Mouse (Mus musculus): Measurements from ENCODE around the gene Tmbim7. TPM values are rescaled to one million over a fixed set of nuclear protein-coding genes. Genes with fewer than 3 reads are reported as not detected.
A peak's percentile ranks its signal among the peaks of the same experiment; 100 is the strongest.
"Not testable (repeated sequence)": the region's sequence is repeated elsewhere in the genome, so short reads cannot be mapped to it uniquely, and the experiment has no call there.

Gene Tmbim7
- polyA plus RNA-seq, 1 experiment from 2014 or later, result not detected

DNA sequence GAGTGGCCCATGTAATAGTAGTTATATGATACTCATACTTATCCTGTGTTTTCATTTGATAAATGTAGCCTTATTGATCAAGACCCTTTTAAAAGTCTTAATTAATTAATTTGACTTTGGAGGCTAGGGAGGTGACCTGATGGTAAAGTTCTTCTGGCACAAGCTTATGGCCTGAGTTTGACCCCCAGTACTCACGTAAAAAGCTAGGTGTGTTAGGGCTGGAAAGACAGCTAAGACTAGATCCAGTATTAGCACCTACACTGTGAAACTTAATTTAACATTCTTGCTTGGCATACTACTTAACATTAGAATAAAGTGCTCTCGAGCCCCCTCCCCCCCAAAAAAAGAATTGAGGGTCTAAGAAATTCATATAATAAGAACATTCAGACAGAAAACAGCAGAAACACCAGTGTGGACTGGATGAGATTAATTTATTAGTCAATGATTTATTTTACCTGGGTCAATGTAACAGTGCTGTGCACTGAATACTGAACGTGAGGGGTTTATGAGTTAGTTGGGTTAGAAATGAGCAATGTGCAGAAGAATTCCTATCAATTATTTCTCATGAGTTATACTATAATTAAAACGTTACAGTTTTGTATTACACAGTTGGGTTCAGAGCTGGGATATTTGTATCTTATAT is 2.7 kb upstream of the Tmbim7 start:
- no peak overlapping the region for H3K9ac ChIP-seq (replicated peaks; ENCODE audit: low read length)

DNA sequence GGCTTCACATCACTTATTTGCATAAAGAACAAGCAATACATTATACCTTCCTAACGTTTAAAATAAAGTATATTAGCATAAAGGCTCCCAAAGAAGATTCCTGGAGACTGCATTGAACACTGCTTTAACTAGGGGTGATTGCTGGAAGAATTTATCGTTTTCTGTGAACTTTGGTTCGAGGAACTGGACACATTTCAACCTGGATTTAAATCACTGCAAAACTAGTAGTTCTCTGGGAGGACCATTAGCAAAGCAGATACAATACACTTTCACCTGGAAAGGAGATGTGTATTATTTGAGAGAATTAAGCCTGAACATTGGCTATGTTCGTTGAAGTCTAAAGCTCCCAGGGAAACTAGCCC is 2.2 kb upstream of the Tmbim7 start:
- no peaks in the 10 kb centered on the region for H3K27me3 ChIP-seq (ENCODE audit: control insufficient read depth, insufficient read depth, low read length)
- no peaks in the 10 kb centered on the region for H3K9me3 ChIP-seq (replicated peaks; ENCODE audit: control insufficient read depth, low read length)
- no peaks in the 10 kb centered on the region for H3K4me1 ChIP-seq (ENCODE audit: control insufficient read depth, insufficient read depth, low read length)
- no peak overlapping the region for H3K27ac ChIP-seq (replicated peaks; ENCODE audit: low read depth, low read length)
- H3K9ac ChIP-seq (replicated peaks; ENCODE audit: low read length), result no peak overlapping the region
- 72% methylated on average over 4 of the region's 4 CpGs for WGBS
- H3K4me3 ChIP-seq (ENCODE audit: low read depth, low read length), result no peak overlapping the region
- DNase-seq (ENCODE audit: low spot score) (no peak), ATAC-seq (replicated peaks; ENCODE audit: insufficient number of reproducible peaks, low FRiP score, low TSS enrichment, low read depth) (no peak)
- H3K36me3 ChIP-seq (replicated peaks; ENCODE audit: control insufficient read depth, insufficient read depth, low read depth, low read length), result no peaks in the 10 kb centered on the region
- H3K4me2 ChIP-seq (ENCODE audit: low read depth, low read length), result no peak overlapping the region

More for the DNA sequence above, 2.7 kb upstream of the Tmbim7 start:
- H3K27me3 ChIP-seq (ENCODE audit: control insufficient read depth, insufficient read depth, low read length), result no peaks in the 10 kb centered on the region
- H3K4me2 ChIP-seq (ENCODE audit: low read depth, low read length), result peak overlapping the region; percentile 43; the same call in 1 of the 2 replicates
- no peaks in the 10 kb centered on the region for H3K9me3 ChIP-seq (replicated peaks; ENCODE audit: control insufficient read depth, low read length)
- H3K36me3 ChIP-seq (replicated peaks; ENCODE audit: control insufficient read depth, insufficient read depth, low read depth, low read length), result peaks cover 1% of the 10 kb centered on the region; the same call in 1 of the 2 replicates
- H3K4me1 ChIP-seq (ENCODE audit: control insufficient read depth, insufficient read depth, low read length), result no peaks in the 10 kb centered on the region
- WGBS, result 58% methylated on average over 4 of the region's 4 CpGs
- DNase-seq (ENCODE audit: low spot score) (no peak), ATAC-seq (replicated peaks; ENCODE audit: insufficient number of reproducible peaks, low FRiP score, low TSS enrichment, low read depth) (no peak)
- no peak overlapping the region for H3K4me3 ChIP-seq (ENCODE audit: low read depth, low read length)
- H3K27ac ChIP-seq (replicated peaks; ENCODE audit: low read depth, low read length), result no peak overlapping the region

DNA sequence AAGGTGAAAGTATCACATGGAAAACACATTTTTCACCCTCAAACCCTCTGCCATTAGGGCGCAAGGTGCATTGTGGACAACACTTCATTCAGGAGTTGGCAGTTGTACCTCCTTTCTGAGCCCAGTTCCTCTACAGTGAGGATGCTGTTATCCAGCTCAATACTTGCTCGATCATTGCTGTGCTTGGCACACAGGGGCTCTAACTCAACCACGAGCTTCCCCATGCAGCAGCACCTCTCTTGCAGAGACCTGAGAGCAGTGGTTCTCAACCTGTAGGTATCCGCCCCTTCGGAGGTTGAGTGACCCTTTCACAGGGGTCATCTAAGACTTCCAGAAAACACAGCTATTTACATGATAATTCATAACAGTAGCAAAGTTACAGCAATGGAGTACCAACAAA is 640 bp downstream of the Tmbim7 start:
- DNase-seq (ENCODE audit: low spot score) (no peak), ATAC-seq (replicated peaks; ENCODE audit: insufficient number of reproducible peaks, low FRiP score, low TSS enrichment, low read depth) (no peak)
- no peaks in the 10 kb centered on the region for H3K9me3 ChIP-seq (replicated peaks; ENCODE audit: control insufficient read depth, low read length)
- no peak overlapping the region for H3K4me3 ChIP-seq (ENCODE audit: low read depth, low read length)
- H3K9ac ChIP-seq (replicated peaks; ENCODE audit: low read length), result no peak overlapping the region
- no peaks in the 10 kb centered on the region for H3K36me3 ChIP-seq (replicated peaks; ENCODE audit: control insufficient read depth, insufficient read depth, low read depth, low read length)
- no peak overlapping the region for H3K27ac ChIP-seq (replicated peaks; ENCODE audit: low read depth, low read length)
- H3K4me1 ChIP-seq (ENCODE audit: control insufficient read depth, insufficient read depth, low read length), result no peaks in the 10 kb centered on the region
- H3K27me3 ChIP-seq (ENCODE audit: control insufficient read depth, insufficient read depth, low read length), result no peaks in the 10 kb centered on the region
- 94% methylated on average over 5 of the region's 5 CpGs for WGBS
- no peak overlapping the region for H3K4me2 ChIP-seq (ENCODE audit: low read depth, low read length)

DNA sequence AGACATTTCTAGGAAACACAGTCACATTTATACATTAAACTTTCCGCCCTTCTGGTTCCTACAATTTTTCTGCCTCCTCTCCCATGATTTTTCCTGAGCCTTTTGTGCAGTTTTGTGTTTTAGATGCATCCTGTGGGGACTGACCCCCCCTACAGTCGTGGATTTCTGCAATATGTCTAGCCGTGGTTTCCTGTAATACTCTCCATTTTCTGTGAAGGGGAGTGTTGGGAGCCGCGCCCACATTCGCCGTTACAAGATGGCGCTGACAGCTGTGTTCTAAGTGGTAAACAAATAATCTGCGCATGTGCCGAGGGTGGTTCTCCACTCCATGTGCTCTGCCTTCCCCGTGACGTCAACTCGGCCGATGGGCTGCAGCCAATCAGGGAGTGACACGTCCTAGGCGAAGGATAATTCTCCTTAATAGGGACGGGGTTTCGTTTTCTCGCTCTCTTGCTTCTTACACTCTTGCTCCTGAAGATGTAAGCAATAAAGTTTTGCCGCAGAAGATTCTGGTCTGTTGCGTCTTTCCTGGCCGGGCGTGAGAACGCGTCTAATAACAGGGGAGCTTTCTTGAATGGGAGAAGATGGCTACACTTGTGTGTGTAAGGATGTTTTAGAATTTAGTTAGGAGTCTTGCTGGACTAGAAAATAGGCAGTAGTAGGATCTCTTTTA is 2.1 kb downstream of the Tmbim7 start:
- not testable (repeated sequence) for H3K9ac ChIP-seq (replicated peaks; ENCODE audit: low read length); H3K4me2 ChIP-seq (ENCODE audit: low read depth, low read length); H3K9me3 ChIP-seq (replicated peaks; ENCODE audit: control insufficient read depth, low read length); H3K4me1 ChIP-seq (ENCODE audit: control insufficient read depth, insufficient read depth, low read length); H3K27ac ChIP-seq (replicated peaks; ENCODE audit: low read depth, low read length); H3K4me3 ChIP-seq (ENCODE audit: low read depth, low read length); ATAC-seq (replicated peaks; ENCODE audit: insufficient number of reproducible peaks, low FRiP score, low TSS enrichment, low read depth); DNase-seq (ENCODE audit: low spot score); H3K36me3 ChIP-seq (replicated peaks; ENCODE audit: control insufficient read depth, insufficient read depth, low read depth, low read length); H3K27me3 ChIP-seq (ENCODE audit: control insufficient read depth, insufficient read depth, low read length)
- 94% methylated on average over 15 of the region's 25 CpGs for WGBS

DNA sequence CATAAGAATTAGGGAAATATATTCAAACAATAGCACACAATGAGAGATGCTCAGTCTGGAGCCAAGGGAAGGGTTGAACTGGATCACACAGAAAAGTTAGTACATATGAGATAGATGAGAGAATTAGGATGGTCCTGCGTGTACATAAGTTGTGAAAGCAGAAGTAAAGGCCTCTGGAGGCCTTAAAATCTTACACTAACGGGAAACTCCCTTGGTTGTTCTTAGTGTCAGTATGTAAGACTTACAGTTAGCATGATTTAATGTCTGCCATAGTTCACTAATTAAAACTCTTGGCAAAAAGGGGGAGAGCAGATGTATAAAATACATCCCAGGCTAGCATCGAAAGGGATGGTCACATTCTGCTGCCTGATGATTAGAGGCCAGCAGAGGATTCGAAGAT is 2.8 kb downstream of the Tmbim7 start:
- no peak overlapping the region for H3K9ac ChIP-seq (replicated peaks; ENCODE audit: low read length)
- H3K4me2 ChIP-seq (ENCODE audit: low read depth, low read length), result no peak overlapping the region
- ATAC-seq (replicated peaks; ENCODE audit: insufficient number of reproducible peaks, low FRiP score, low TSS enrichment, low read depth) (no peak), DNase-seq (ENCODE audit: low spot score) (no peak)
- 93% methylated on average over 4 of the region's 4 CpGs for WGBS
- no peak overlapping the region for H3K4me3 ChIP-seq (ENCODE audit: low read depth, low read length)
- H3K27ac ChIP-seq (replicated peaks; ENCODE audit: low read depth, low read length), result no peak overlapping the region
- no peaks in the 10 kb centered on the region for H3K36me3 ChIP-seq (replicated peaks; ENCODE audit: control insufficient read depth, insufficient read depth, low read depth, low read length)
- H3K9me3 ChIP-seq (replicated peaks; ENCODE audit: control insufficient read depth, low read length), result no peaks in the 10 kb centered on the region
- no peaks in the 10 kb centered on the region for H3K27me3 ChIP-seq (ENCODE audit: control insufficient read depth, insufficient read depth, low read length)
- no peaks in the 10 kb centered on the region for H3K4me1 ChIP-seq (ENCODE audit: control insufficient read depth, insufficient read depth, low read length)

DNA sequence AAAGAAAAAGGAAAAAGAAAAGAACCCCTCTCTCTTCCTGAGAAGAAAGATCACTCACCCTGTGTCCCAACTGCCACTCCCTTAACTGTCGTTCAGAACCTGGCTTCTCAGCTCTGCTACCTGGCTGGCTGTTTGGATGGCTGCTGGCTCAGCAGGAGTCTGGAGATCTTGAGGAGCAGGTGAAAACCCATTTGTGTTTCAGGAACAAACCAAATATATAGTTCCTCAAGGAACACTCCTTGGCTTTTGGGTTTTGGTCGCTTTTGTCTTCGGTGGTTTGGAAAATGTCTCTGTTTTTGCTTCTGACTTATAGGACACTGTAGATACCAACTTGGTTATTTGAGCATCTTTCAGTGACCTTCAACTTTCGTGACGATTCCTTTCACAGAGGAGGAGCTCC is 6.1 kb downstream of the Tmbim7 start, which contains the start of gene Gatad1:
Gene Gatad1 (minus strand): TSS at position 101 of the 400 bp plus-strand sequence.
- no peak for ATAC-seq (replicated peaks; ENCODE audit: insufficient number of reproducible peaks, low FRiP score, low TSS enrichment, low read depth)
- H3K36me3 ChIP-seq (replicated peaks; ENCODE audit: control insufficient read depth, insufficient read depth, low read depth, low read length), result no peaks in the 10 kb centered on the region
- no peaks in the 10 kb centered on the region for H3K9me3 ChIP-seq (replicated peaks; ENCODE audit: control insufficient read depth, low read length)
- H3K4me3 ChIP-seq (ENCODE audit: low read depth, low read length), result no peak within 1 kb of the TSS
- 81% methylated on average over 5 of the region's 5 CpGs for WGBS
- H3K4me2 ChIP-seq (ENCODE audit: low read depth, low read length), result no peak within 1 kb of the TSS
- no peak within 1 kb of the TSS for H3K27ac ChIP-seq (replicated peaks; ENCODE audit: low read depth, low read length)
- DNase-seq (ENCODE audit: low spot score), result no peak
- no peak within 1 kb of the TSS for H3K9ac ChIP-seq (replicated peaks; ENCODE audit: low read length)
- H3K27me3 ChIP-seq (ENCODE audit: control insufficient read depth, insufficient read depth, low read length), result no peaks in the 10 kb centered on the region
- H3K4me1 ChIP-seq (ENCODE audit: control insufficient read depth, insufficient read depth, low read length), result no peaks in the 10 kb centered on the region

DNA sequence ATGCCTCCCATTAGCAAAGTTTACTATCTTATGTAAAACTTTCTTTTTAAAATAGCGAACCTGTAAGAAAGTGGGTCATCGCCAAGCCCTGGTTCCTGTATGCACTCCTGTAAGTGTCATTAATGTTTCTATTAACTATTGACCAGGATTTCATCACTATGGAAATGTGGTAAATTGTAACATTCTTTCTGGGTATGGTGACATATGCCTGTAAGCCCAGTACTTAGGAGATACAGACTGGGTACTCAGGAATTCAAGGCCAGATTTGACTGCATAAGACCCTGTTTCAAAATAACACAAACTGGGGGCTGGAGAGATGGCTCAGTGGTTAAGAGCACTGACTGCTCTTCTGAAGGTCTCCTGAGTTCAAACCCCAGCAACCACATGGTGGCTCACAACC is 14.2 kb downstream of the Tmbim7 start:
- ATAC-seq (replicated peaks; ENCODE audit: insufficient number of reproducible peaks, low FRiP score, low TSS enrichment, low read depth) (no peak), DNase-seq (ENCODE audit: low spot score) (no peak)
- Histone ChIP-seq H3K27ac (replicated peaks; ENCODE audit: low read depth, low read length) (no peak overlapping the region), H3K4me3 (ENCODE audit: low read depth, low read length) (no peak overlapping the region), H3K4me2 (ENCODE audit: low read depth, low read length) (no peak overlapping the region), H3K9ac (replicated peaks; ENCODE audit: low read length) (no peak overlapping the region), H3K4me1 (ENCODE audit: control insufficient read depth, insufficient read depth, low read length) (no peaks in the 10 kb centered on the region), H3K36me3 (replicated peaks; ENCODE audit: control insufficient read depth, insufficient read depth, low read depth, low read length) (no peaks in the 10 kb centered on the region), H3K27me3 (ENCODE audit: control insufficient read depth, insufficient read depth, low read length) (no peaks in the 10 kb centered on the region), H3K9me3 (replicated peaks; ENCODE audit: control insufficient read depth, low read length) (no peaks in the 10 kb centered on the region)
- WGBS, result 90% methylated on average over 2 of the region's 2 CpGs

DNA sequence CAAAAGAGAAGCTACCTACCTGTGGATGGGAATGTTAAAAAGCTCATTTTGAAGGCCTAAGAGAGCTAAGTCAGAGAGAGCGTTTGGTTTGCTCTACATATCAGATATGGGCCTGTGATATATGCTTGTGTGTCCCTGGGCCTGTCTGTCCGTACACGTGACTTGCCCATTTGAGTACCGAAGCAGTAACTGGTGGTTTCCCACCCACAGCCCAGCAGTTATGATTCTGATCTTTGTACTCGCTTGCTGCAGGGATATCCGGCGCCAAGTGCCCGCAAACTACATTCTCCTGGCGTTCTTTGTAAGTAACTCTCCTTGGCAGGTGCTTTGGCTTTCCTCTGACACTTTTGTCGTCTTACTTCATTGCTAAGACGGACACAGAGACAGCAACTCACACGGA is 15.6 kb downstream of the Tmbim7 start:
- Histone ChIP-seq H3K27ac (replicated peaks; ENCODE audit: low read depth, low read length) (no peak overlapping the region), H3K27me3 (ENCODE audit: control insufficient read depth, insufficient read depth, low read length) (no peaks in the 10 kb centered on the region), H3K4me2 (ENCODE audit: low read depth, low read length) (no peak overlapping the region), H3K36me3 (replicated peaks; ENCODE audit: control insufficient read depth, insufficient read depth, low read depth, low read length) (no peaks in the 10 kb centered on the region), H3K4me1 (ENCODE audit: control insufficient read depth, insufficient read depth, low read length) (no peaks in the 10 kb centered on the region), H3K9me3 (replicated peaks; ENCODE audit: control insufficient read depth, low read length) (no peaks in the 10 kb centered on the region), H3K4me3 (ENCODE audit: low read depth, low read length) (no peak overlapping the region), H3K9ac (replicated peaks; ENCODE audit: low read length) (no peak overlapping the region)
- 79% methylated on average over 12 of the region's 12 CpGs for WGBS
- ATAC-seq (replicated peaks; ENCODE audit: insufficient number of reproducible peaks, low FRiP score, low TSS enrichment, low read depth) (no peak), DNase-seq (ENCODE audit: low spot score) (no peak)
